Mouse (Mus musculus): ENCODE measurements around the gene Dcps. TPM values are rescaled to one million over a fixed set of nuclear protein-coding genes. Genes with fewer than 3 reads are reported as not detected.

The Dcps gene
- polyA plus RNA-seq, 1 experiment from 2014 or later = 63.7 TPM

DNA sequence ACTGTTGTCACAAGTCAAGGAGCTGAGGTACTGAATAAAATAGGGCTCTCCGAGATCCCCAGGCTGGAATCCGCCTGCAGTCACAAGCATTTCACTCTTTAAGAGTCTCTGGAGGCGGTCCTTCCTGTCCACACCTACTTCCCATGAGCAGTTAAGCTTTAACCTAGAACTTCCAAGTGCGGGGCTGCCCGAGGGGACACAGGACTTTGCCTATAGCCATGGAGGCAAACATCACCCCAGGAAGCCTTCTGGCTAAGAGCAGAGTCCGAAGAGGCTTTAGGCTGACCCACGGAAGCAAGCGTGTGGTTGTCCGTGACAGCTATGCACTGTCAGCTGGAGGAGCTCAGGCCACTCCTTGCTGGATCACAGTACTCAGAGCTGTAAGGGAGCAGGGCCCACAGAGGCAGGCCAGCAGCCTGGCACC is 46.9 kb downstream of the Dcps start:
- no peak overlapping the region for H3K4me2 ChIP-seq (replicated peaks)
- no peak overlapping the region for H3K27ac ChIP-seq (replicated peaks)
- no peak overlapping the region for H3K4me3 ChIP-seq (replicated peaks)
- no peak for ATAC-seq (ENCODE audit: insufficient number of reproducible peaks, low FRiP score, low TSS enrichment, low read depth)
- peaks cover 19% of the 10 kb centered on the region for H3K36me3 ChIP-seq
- no peaks in the 10 kb centered on the region for H3K27me3 ChIP-seq
- 86% methylated on average over 9 of the region's 9 CpGs for WGBS
- H3K9ac ChIP-seq = no peak overlapping the region
- no peaks in the 10 kb centered on the region for H3K4me1 ChIP-seq
- no peaks in the 10 kb centered on the region for H3K9me3 ChIP-seq (replicated peaks)

DNA sequence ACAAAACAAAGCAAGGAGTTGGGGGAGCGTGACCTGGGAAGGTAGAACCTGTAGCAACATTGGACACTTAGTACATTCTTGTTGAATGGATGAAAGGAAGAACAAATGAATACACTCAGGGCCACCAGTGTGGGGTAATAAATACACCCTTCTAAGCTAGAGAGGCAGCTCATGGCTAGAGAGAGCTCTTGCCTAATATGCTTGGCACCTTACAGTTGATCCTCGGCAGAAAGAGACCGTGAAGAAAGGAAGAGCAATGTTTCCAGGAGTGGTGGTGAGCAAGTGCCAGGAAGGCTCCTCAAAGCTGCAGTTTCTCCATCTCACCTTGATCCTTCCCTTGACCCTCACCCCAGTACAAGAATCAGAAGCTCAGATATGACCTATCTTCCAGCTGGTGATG is 47.3 kb downstream of the Dcps start:
- H3K27me3 ChIP-seq = no peaks in the 10 kb centered on the region
- no peak overlapping the region for H3K9ac ChIP-seq
- no peak overlapping the region for H3K4me2 ChIP-seq (replicated peaks)
- WGBS = 87% methylated on average over 3 of the region's 3 CpGs
- H3K4me3 ChIP-seq (replicated peaks) = no peak overlapping the region
- peaks cover 22% of the 10 kb centered on the region for H3K36me3 ChIP-seq
- H3K9me3 ChIP-seq (replicated peaks) = no peaks in the 10 kb centered on the region
- H3K4me1 ChIP-seq = no peaks in the 10 kb centered on the region
- no peak overlapping the region for H3K27ac ChIP-seq (replicated peaks)
- no peak for ATAC-seq (ENCODE audit: insufficient number of reproducible peaks, low FRiP score, low TSS enrichment, low read depth)

DNA sequence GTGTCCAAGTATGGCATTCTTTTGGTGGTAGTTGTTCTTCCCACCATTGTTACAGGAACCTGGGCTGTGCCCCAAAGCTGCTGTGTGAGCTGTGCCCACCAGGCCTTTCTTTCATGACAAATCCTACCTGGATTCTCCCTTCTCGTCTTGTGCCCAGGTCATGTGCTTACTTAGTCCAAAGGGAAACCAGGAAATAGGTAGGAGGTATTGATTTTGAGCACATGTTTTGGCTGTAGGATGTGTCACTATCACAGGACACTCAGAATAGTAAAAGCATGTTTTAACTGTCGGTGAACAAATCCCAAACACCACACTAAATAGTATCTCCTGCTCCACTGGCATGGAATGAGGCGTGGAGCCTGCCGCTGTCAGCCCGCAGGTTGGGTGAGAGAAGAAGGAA is 48.3 kb downstream of the Dcps start:
- H3K4me1 ChIP-seq = no peaks in the 10 kb centered on the region

DNA sequence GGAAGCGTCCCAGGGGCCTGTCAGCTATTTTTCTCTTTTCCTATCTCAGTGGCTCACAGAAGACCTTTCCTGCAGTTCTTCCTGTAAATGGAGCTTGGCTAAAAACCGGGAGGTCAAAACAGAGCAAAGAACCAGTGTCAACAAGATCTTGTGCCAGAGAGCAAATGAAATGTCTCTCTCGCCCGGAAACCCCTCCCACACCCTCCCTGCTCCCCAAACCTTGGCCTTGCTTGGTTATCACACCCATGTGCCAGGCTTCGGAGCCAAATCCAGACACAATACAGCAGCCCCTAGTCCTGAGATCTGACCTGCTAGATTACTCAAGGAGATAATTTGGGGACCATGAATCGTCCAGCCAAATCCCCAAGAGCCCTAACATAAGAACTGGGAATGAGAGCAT is 48.7 kb downstream of the Dcps start:
- no peaks in the 10 kb centered on the region for H3K9me3 ChIP-seq (replicated peaks)
- no peak overlapping the region for H3K4me3 ChIP-seq (replicated peaks)
- H3K9ac ChIP-seq = no peak overlapping the region
- no peaks in the 10 kb centered on the region for H3K4me1 ChIP-seq
- H3K4me2 ChIP-seq (replicated peaks) = no peak overlapping the region
- peaks cover 26% of the 10 kb centered on the region for H3K36me3 ChIP-seq
- 75% methylated on average over 6 of the region's 6 CpGs for WGBS
- H3K27ac ChIP-seq (replicated peaks) = 0 out of 2 replicates have a peak overlapping the region, but pooled peaks have one; percentile 12
- no peak for ATAC-seq (ENCODE audit: insufficient number of reproducible peaks, low FRiP score, low TSS enrichment, low read depth)
- H3K27me3 ChIP-seq = no peaks in the 10 kb centered on the region

More for the DNA sequence above, 48.3 kb downstream of the Dcps start:
- H3K4me2 ChIP-seq (replicated peaks) = no peak overlapping the region
- H3K27ac ChIP-seq (replicated peaks) = no peak overlapping the region
- peaks cover 26% of the 10 kb centered on the region for H3K36me3 ChIP-seq
- ATAC-seq (ENCODE audit: insufficient number of reproducible peaks, low FRiP score, low TSS enrichment, low read depth) = no peak
- H3K4me3 ChIP-seq (replicated peaks) = no peak overlapping the region
- no peak overlapping the region for H3K9ac ChIP-seq
- no peaks in the 10 kb centered on the region for H3K9me3 ChIP-seq (replicated peaks)
- WGBS = 92% methylated on average over 5 of the region's 5 CpGs
- H3K27me3 ChIP-seq = no peaks in the 10 kb centered on the region

DNA sequence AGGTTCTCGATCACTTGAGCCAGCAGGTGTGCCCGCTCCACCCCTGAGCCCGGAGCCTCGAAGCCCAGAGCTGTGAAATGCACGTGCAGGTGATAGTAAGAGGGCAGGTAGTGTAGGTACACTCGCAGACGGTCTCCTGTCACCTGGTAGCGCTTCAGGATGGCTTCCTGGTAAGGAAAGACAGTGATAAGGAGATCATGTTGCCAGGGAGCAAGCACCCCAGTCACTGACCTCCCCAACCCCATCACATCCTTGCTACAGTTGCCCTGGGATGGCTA is 51.2 kb downstream of the Dcps start:
- Histone ChIP-seq H3K27ac (replicated peaks) (no peak overlapping the region), H3K4me3 (replicated peaks) (no peak overlapping the region), H3K27me3 (no peaks in the 10 kb centered on the region), H3K4me1 (no peaks in the 10 kb centered on the region), H3K36me3 (peaks cover 29% of the 10 kb centered on the region), H3K9me3 (replicated peaks) (no peaks in the 10 kb centered on the region), H3K9ac (no peak overlapping the region), H3K4me2 (replicated peaks) (no peak overlapping the region)
- no peak for ATAC-seq (ENCODE audit: insufficient number of reproducible peaks, low FRiP score, low TSS enrichment, low read depth)
- WGBS = 93% methylated on average over 8 of the region's 8 CpGs

DNA sequence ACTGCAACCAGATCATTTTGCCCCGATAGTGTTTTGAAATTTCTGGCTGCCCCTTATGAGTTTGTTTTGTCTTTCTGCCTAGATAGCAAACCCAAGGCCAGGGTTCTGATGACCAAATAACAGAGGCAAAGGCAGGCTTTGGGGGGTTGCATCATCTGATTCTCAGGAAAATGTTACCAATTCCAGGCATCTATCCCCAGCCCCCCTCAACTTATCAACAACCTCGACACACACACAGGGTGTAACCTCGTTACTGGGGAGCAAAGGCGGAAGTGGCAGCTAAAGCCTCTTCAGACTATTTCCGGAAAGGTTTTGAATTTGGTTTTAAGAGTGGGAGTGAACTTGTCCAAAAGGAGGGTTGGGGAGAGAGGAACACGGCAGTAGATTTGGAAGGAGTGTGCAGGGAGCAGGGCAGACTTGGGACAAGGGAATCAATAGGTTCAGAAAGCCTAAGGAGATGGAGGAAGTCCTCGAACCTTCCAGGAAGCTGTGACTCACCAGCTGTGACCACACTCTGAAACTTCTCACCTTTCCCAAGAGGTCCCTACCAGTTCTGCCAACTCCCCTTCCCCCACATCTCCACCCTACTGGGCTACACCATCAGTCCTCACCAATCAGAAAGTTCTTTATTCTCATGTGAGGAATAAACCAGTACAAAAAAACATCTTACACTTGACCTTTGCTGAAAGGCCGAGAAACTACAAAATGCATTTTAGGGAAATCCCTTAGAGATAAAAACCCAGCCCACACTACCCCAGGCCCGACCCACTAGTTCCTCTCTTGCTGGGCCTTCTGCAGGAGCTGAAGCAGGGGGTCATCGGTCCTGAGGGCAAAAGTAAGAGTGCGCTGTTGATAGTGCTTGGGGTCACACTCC is 51.8 kb downstream of the Dcps start:
- no peak for ATAC-seq (ENCODE audit: insufficient number of reproducible peaks, low FRiP score, low TSS enrichment, low read depth)
- Histone ChIP-seq H3K27me3 (no peaks in the 10 kb centered on the region), H3K9me3 (replicated peaks) (no peaks in the 10 kb centered on the region), H3K4me2 (replicated peaks) (no peak overlapping the region), H3K36me3 (peaks cover 31% of the 10 kb centered on the region), H3K4me3 (replicated peaks) (no peak overlapping the region), H3K9ac (no peak overlapping the region), H3K4me1 (no peaks in the 10 kb centered on the region; the same call in 1 of the 2 replicates), H3K27ac (replicated peaks) (no peak overlapping the region)
- WGBS = 81% methylated on average over 11 of the region's 11 CpGs

DNA sequence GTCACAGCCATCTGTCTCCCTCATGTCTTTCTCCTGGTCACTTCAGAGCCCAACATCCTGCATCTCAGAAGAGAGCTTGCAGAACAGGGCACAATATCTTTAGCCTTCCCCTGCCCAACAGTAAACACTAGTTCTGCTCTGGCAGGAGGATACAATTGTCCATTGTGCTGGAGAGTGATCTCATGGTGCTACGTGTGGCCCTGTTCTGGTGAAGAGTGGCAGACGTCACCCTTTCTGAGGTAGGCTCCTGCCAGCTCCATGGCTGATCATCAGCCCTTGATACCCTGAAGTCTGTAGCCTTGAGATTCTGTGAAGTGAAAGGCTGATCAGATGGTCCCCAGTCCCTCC is 52.4 kb downstream of the Dcps start:
- H3K4me3 ChIP-seq (replicated peaks) = no peak overlapping the region
- no peak overlapping the region for H3K9ac ChIP-seq
- no peaks in the 10 kb centered on the region; the same call in 1 of the 2 replicates for H3K4me1 ChIP-seq
- H3K27ac ChIP-seq (replicated peaks) = no peak overlapping the region
- H3K36me3 ChIP-seq = peaks cover 27% of the 10 kb centered on the region
- WGBS = 46% methylated on average over 2 of the region's 2 CpGs
- H3K27me3 ChIP-seq = no peaks in the 10 kb centered on the region
- no peak for ATAC-seq (ENCODE audit: insufficient number of reproducible peaks, low FRiP score, low TSS enrichment, low read depth)
- no peaks in the 10 kb centered on the region for H3K9me3 ChIP-seq (replicated peaks)
- H3K4me2 ChIP-seq (replicated peaks) = no peak overlapping the region

DNA sequence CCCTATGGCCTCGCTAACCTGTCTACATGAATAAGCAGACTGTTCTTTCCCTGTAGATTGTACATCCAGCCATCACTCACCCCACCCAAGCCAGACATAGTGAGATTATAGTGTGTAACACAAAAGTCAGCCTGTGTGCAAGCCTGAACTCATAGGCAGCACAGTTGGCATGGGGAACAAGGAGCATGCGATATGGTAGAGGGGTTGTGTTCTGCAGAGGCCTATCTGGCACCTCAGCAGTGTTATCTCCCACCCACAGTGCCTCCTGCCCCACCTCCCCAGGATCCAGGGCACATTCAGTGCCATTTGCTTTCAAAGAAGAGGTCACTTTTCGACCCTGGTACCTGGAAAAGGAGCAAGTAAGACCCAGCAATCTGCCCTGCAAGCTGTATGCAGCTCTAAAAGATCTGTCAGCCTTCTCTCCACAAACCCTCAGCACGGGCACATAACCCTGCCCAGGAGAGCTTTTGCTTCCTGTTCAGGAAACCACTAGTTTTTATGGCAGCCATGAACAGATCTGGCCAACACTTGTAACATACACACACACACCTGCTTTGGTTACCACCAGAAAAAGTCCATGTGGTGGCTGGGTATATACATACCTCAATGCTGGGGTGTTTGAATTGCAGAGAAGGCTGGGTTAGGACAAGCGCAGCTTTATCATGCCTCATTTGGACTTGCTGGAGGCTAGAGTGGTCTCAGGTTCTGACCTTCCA is 53.2 kb downstream of the Dcps start:
- no peak for ATAC-seq (ENCODE audit: insufficient number of reproducible peaks, low FRiP score, low TSS enrichment, low read depth)
- H3K27ac ChIP-seq (replicated peaks) = no peak overlapping the region

DNA sequence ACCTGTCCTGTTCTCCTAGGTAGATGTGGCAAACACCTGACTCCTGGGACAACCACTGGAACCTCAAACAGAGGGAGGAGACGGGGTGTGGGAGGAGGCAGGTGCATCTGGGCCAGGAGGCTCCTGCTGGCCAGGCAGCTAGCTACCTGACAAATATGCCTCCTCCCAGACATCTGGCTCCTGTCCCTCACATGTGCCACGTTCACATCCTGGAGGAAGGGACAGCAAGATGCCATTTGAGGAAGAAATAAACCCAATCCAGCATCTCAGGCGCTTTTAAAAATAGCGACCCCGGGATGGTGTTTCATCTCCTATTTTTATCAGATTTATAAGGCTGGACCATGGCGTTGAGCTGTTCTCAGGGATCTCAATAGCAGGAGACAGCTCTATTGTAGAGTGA is 56.7 kb downstream of the Dcps start, which contains the start of gene St3gal4:
TSS of gene St3gal4 (minus strand) at position 101 of the 400 bp plus-strand sequence.
- WGBS = 81% methylated on average over 6 of the region's 6 CpGs
- 0 out of 2 replicates have a peak, but pooled peaks cover 13% of the 10 kb centered on the region for H3K36me3 ChIP-seq
- H3K27me3 ChIP-seq = no peaks in the 10 kb centered on the region
- H3K9me3 ChIP-seq (replicated peaks) = no peaks in the 10 kb centered on the region
- no peak within 1 kb of the TSS for H3K4me2 ChIP-seq (replicated peaks)
- no peak within 1 kb of the TSS for H3K27ac ChIP-seq (replicated peaks)
- H3K9ac ChIP-seq = no peak within 1 kb of the TSS
- H3K4me1 ChIP-seq = peaks cover 31% of the 10 kb centered on the region
- H3K4me3 ChIP-seq (replicated peaks) = no peak within 1 kb of the TSS
- no peak for ATAC-seq (ENCODE audit: insufficient number of reproducible peaks, low FRiP score, low TSS enrichment, low read depth)

More for the DNA sequence above, 53.2 kb downstream of the Dcps start:
- Histone ChIP-seq H3K36me3 (peaks cover 27% of the 10 kb centered on the region), H3K4me2 (replicated peaks) (no peak overlapping the region), H3K9me3 (replicated peaks) (no peaks in the 10 kb centered on the region), H3K4me1 (peaks cover 3% of the 10 kb centered on the region), H3K27me3 (no peaks in the 10 kb centered on the region), H3K9ac (no peak overlapping the region), H3K4me3 (replicated peaks) (no peak overlapping the region)
- WGBS = 73% methylated on average over 5 of the region's 5 CpGs

DNA sequence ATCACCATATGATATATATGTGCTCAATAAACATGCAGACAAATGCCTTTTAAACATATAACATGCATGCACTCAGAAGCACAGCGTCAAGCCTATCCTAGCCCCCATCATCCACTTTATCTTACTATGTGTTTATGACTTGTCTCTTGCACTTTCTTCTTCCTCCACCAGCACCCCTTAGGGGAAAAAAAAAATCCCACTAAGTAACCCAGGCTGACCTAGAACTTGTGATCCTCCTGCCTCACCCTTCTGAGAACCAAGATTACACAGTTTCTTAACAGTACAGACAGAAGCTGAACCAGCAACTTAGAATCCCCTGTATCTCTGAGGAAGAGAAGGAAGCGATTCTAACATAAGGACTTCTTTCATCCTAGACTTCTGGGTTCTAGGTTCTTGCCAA is 57.3 kb downstream of the Dcps start:
- Histone ChIP-seq H3K36me3 (0 out of 2 replicates have a peak, but pooled peaks cover 10% of the 10 kb centered on the region), H3K27ac (replicated peaks) (no peak overlapping the region), H3K4me1 (peaks cover 35% of the 10 kb centered on the region), H3K4me2 (replicated peaks) (no peak overlapping the region), H3K9me3 (replicated peaks) (no peaks in the 10 kb centered on the region), H3K27me3 (no peaks in the 10 kb centered on the region), H3K9ac (no peak overlapping the region), H3K4me3 (replicated peaks) (no peak overlapping the region)
- 89% methylated on average over 2 of the region's 2 CpGs for WGBS
- ATAC-seq (ENCODE audit: insufficient number of reproducible peaks, low FRiP score, low TSS enrichment, low read depth) = no peak

DNA sequence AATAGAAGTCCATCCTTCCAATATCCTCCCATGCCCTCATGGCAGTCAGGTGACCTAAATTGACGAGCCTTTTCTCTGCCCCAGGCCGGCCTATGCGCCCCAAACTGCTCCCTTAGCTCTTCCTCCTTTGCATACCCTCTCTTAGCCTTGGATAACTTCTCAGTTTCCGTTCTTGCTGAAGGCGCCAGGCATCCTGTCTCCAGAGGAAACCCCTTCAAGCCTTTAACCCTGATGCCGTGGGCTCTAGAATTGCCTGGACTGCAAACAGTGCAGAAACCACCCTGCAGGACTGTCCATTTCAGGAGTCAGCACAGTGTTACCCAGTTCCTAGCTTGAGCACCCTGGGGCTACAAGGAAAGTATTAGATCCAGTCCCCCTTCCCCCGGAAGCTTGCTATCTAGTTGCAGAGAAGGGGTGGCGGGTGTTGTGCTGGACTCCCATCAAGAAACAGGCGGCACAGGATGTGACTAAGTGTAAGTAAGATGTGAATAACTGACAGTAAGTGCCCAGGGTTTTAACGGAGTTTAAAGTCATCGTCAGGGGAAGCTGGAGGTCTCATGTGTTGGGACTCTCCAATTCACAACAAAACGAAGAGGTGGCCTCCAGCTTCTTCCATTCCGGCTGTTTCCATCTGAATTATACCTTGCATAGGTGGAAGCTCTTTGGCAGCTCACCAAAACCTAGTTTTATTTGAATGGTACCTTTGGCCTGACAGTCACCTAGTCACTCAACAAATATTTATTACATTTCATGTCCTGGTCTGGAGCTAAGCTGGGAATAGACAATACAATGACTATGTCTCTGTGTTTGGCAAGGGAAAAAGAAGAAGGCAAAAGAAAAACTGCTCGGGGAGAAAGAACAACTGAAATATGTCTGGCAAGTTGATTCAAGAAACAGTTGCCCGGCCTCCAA is 58.2 kb downstream of the Dcps start:
- 20% methylated on average over 15 of the region's 15 CpGs for WGBS
- ATAC-seq (ENCODE audit: insufficient number of reproducible peaks, low FRiP score, low TSS enrichment, low read depth) = no peak
- H3K4me3 ChIP-seq (replicated peaks) = peak overlapping the region; percentile 63
- H3K36me3 ChIP-seq = 0 out of 2 replicates have a peak, but pooled peaks cover 6% of the 10 kb centered on the region
- peak overlapping the region; percentile 77 for H3K4me2 ChIP-seq (replicated peaks)
- no peaks in the 10 kb centered on the region for H3K27me3 ChIP-seq
- peaks cover 40% of the 10 kb centered on the region for H3K4me1 ChIP-seq
- H3K27ac ChIP-seq (replicated peaks) = peak overlapping the region; percentile 92
- H3K9ac ChIP-seq = peak overlapping the region; percentile 67
- no peaks in the 10 kb centered on the region for H3K9me3 ChIP-seq (replicated peaks)
